Mouse (Mus musculus) cerebellum, adult 11-12 months (tissue): ENCODE measurements around the gene Cgref1.
A peak's percentile ranks its signal among the peaks of the same experiment; 100 is the strongest.

ENCODE experiments used
- DNase-seq: peaks from one replicate; pipeline ENCODE4 v3.0.0; 2022

Cgref1 gene

GRCm38 (mm10) chr5:30915974-30916433 lies 29.4 kb downstream of the Cgref1 start:
- DNase-seq, result peak; percentile 92

GRCm38 (mm10) chr5:30915456-30915855 lies 29.9 kb downstream of the Cgref1 start:
- DNase-seq, result peak; percentile 62

GRCm38 (mm10) chr5:30914849-30915248 lies 30.5 kb downstream of the Cgref1 start:
- DNase-seq, result peak; percentile 53

GRCm38 (mm10) chr5:30914101-30914635 lies 31.2 kb downstream of the Cgref1 start:
- DNase-seq, result no peak

- DNase-seq, result no peak
These were observed 32.1 kb downstream of the Cgref1 start, which contains the start of gene Emilin1 for GRCm38 (mm10) chr5:30913060-30913841. Emilin1 (plus strand) TSS chr5:30913402.

- DNase-seq, result no peak
These were observed 33.2 kb downstream of the Cgref1 start for GRCm38 (mm10) chr5:30912156-30912555.

- no peak for DNase-seq
These were observed 34.9 kb downstream of the Cgref1 start for GRCm38 (mm10) chr5:30910481-30910880.

GRCm38 (mm10) chr5:30909863-30910262 lies 35.5 kb downstream of the Cgref1 start:
- DNase-seq, result no peak

- no peak for DNase-seq
These were observed 36.1 kb downstream of the Cgref1 start for GRCm38 (mm10) chr5:30909300-30909659.

GRCm38 (mm10) chr5:30908426-30909299 lies 36.7 kb downstream of the Cgref1 start:
- DNase-seq, result no peak

- DNase-seq, result peak; percentile 91
These were observed 37.9 kb downstream of the Cgref1 start, which contains the start of gene Ost4 for GRCm38 (mm10) chr5:30907413-30908059. Ost4 (minus strand) TSS chr5:30907788.

- no peak for DNase-seq
These were observed 43.5 kb downstream of the Cgref1 start for GRCm38 (mm10) chr5:30901860-30902259.

GRCm38 (mm10) chr5:30890375-30890774 lies 55.0 kb downstream of the Cgref1 start:
- no peak for DNase-seq

- DNase-seq, result no peak
These were observed 56.2 kb downstream of the Cgref1 start for GRCm38 (mm10) chr5:30889088-30889754.

GRCm38 (mm10) chr5:30888337-30889087 lies 56.9 kb downstream of the Cgref1 start, which contains the start of gene Agbl5:
Agbl5 (plus strand) TSS chr5:30888694.
- peak; percentile 94 for DNase-seq

GRCm38 (mm10) chr5:30887858-30888336 lies 57.5 kb downstream of the Cgref1 start:
- DNase-seq, result peak; percentile 91

- DNase-seq, result peak; percentile 88
These were observed 58.0 kb downstream of the Cgref1 start for GRCm38 (mm10) chr5:30887331-30887761.

GRCm38 (mm10) chr5:30886731-30887130 lies 58.7 kb downstream of the Cgref1 start:
- DNase-seq, result peak; percentile 5

GRCm38 (mm10) chr5:30886209-30886608 lies 59.2 kb downstream of the Cgref1 start:
- DNase-seq, result no peak
